Mouse (Mus musculus) CD4-positive helper T cell, adult 2 months (primary cell): ENCODE results near the gene Tecr.
A peak's percentile ranks its signal among the peaks of the same experiment; 100 is the strongest.
"Not testable (repeated sequence)": the region's sequence is repeated elsewhere in the genome, so short reads cannot be mapped to it uniquely, and the experiment has no call there.

Experiments used
- DNase-seq: peaks from one replicate; pipeline ENCODE4 v3.0.0-alpha.2; 2012; ENCODE audit warnings: low read depth, missing footprints, low spot score

Tecr gene

DNA sequence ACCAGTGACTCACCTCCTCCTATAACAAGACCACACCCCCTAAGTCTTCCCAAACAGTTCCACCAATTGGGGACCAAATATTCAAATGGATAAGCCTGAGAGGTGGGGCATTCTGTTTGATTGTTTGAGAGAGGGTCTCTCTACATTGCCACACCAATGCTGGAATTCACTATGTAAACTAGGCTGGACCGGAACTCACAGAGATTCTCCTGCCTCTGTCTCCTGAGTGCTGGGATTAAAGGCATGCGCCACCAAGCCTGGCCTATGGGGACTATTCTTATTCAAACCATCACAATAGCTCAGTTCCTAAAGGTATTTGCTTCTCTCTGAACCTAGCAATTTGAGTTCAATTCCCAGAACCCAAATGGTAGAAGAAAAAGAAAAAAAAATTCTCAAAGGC lies 10.8 kb upstream of the Tecr start:
- DNase-seq: no peak

DNA sequence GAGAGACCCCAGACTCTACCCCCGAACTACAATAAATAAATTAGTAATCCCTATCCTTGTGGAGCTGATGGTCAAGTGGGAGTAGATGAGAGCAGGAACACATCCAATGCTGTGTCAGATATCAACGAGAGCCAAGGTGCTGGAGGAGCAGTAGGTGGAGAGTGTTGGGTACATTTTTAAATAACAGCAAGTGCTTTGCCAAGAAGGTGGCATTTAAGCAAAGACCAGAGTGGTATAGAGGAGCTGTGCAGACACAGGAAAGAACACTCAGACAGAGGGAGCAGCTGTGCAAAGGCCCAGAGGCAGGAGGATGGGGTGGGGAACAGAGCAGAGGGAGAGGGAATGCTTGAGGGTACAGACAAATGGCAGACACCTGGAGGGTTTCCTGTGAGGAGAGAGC lies 9.3 kb upstream of the Tecr start:
- DNase-seq: no peak

GRCm38 (mm10) chr8:83616625-83617024 lies 8.9 kb upstream of the Tecr start:
- no peak for DNase-seq

- no peak for DNase-seq
Observed at GRCm38 (mm10) chr8:83613695-83614094, 5.9 kb upstream of the Tecr start.

DNA sequence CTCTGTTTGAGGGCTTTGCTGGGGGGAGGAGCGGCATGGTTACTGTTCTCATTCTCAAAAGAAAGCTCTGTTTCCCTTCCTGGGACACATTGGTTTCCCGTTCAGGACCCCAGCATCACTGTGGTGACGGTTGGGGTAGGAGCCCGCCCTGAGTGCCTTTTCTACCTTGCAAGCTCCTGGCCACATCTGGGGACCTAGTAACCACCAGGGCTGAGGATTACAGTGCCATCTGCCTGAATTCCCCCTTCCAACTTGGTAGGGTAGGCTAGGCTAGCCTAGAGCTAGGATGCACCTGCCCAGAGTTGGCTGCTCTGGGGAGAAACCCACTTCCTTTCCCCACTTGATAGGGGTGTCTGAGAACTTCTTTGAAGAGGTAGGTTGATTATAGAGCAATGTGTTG lies 4.2 kb upstream of the Tecr start:
- DNase-seq: peak; percentile 64

DNA sequence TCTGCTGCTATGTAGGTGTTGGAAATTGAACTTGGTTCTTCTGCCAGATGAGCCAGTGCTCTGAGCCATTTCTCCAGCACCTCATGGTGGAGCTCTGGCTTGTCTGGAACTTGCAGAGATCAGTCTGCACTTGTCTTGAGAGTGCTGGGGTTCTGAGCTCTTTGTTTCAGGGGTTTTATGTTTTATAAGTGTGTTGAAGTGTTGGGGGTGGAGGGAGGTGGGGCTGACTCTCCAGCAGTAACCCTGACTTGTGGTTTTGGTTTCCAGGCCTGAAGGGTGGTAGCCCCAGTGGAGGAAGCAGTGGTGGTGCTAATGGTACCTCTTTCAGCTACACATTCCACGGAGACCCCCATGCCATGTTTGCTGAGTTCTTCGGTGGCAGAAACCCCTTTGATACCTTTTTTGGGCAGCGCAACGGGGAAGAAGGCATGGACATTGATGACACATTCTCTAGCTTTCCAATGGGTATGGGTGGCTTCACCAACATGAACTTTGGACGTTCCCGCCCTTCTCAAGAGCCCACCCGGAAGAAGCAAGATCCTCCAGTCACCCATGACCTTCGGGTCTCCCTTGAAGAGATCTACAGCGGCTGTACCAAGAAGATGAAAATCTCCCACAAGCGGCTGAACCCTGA lies 1.9 kb upstream of the Tecr start:
- peak; percentile 47 for DNase-seq

DNA sequence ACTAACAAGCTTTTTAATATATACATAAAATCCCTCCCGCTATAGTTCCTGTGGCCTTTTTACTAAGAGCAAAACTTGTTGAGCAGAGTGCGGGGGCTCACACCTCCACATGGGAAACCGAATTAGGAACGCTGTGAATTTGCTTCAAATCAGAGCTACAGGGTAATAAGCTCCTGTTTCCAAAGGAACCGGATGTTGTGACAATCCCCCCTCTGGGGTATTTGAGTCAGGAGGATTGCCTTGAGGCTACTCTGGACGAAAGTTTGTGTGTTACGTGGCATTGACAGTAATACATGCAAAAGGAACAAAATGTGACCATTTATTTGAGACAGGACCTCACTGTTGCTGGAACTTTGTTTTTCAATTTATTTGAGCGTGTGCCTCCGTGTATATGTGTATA lies 1.3 kb upstream of the Tecr start:
- no peak for DNase-seq

- peak; percentile 91 for DNase-seq
Observed at GRCm38 (mm10) chr8:83608398-83608829, 643 bp upstream of the Tecr start.

DNA sequence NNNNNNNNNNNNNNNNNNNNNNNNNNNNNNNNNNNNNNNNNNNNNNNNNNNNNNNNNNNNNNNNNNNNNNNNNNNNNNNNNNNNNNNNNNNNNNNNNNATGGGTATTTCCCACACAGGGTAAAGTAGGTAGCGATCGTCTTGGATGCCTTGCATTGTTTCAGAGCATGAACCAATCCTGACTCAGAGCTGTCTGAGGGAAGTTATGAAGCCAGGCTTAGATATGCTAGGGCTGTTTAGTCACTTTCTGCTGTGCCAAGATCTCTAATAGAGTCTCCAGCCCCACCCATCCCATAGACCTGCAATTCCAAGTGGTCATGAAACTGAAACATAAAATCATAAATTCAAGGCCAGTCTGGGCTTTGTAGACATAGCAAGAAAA lies 5.1 kb downstream of the Tecr start:
- no peak for DNase-seq

- no peak for DNase-seq
Observed at GRCm38 (mm10) chr8:83599814-83600213, 8.0 kb downstream of the Tecr start.

DNA sequence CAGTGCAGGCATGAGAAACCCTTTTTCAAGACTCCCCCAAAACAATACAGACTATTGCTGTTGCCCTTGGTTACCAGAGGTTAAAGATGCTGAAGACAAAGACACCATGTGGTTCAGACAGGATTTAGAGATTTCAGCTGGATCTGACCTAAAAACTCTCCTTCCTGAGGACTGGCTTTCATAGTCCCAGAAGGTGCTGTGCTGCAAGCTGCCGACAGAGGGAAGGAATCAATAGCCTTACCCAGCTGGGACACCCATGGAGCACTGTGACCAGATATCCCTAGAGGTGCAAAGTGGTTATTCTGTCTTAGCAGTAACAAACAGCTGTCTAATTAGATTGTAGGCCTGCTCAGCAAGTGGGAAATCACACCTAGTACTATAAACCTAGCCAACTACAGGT lies 9.6 kb downstream of the Tecr start:
- no peak for DNase-seq

DNA sequence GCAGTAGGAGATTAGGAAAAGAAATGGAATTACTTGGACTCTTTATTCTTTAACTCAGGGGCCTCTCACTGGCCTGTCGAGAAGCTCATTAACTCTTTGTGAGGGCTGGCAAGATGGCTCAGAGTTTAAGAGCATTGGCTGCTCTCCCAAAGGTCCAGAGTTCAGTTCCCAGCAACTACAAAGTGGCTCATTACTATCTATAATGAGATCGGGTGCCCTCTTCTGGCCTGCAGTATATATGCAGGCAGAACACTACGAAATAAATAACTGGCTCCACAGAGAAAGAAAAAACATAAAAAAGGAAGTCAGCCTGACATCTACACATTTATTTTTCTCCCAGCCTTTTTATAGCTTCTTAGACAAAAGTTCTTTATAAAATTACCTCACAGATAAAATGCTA lies 11.4 kb downstream of the Tecr start:
- peak; percentile 67 for DNase-seq

GRCm38 (mm10) chr8:83595050-83595345 lies 12.8 kb downstream of the Tecr start:
- DNase-seq: not testable (repeated sequence)

DNA sequence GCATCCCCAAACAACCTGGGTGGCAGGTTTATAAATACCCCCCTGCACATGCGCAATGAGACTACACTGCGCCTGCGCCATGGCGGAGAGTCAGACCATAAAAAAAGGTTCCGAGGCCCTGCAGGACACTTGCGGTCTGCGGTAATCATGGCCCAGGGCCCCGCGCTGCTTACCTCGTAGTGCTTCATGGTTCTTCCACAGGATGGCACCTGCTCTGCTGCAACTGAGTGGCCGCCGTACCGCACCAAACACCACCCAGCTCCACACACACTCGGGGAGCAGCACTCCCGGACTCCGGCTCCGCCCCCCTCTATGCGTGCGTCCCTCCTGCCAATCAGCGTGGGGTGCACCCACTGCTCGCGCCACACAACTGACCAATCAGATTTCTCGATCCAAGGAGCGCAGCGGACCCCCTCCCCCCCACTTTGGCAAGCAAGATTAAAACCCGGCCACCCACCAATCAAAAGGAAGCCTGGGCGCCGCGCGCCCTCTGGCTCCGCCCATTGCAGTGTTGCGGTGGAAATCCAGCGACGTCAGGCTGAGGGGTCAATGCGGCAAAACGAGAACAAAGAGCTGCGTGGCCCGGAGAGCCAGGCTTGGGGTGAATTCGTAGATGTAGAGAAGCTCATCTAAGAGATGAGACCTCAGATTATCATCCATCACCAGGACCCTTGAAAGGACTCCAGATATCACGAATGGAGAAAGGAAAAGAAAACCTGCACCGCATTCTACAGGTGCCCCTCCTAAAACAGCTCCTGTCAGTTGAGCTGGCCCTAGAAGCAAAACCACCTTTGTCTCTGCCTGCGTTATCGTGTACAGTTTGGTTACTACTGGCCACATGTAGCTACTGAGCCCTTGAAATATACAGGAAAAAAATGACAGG lies 13.4 kb downstream of the Tecr start:
- peak; percentile 99 for DNase-seq

DNA sequence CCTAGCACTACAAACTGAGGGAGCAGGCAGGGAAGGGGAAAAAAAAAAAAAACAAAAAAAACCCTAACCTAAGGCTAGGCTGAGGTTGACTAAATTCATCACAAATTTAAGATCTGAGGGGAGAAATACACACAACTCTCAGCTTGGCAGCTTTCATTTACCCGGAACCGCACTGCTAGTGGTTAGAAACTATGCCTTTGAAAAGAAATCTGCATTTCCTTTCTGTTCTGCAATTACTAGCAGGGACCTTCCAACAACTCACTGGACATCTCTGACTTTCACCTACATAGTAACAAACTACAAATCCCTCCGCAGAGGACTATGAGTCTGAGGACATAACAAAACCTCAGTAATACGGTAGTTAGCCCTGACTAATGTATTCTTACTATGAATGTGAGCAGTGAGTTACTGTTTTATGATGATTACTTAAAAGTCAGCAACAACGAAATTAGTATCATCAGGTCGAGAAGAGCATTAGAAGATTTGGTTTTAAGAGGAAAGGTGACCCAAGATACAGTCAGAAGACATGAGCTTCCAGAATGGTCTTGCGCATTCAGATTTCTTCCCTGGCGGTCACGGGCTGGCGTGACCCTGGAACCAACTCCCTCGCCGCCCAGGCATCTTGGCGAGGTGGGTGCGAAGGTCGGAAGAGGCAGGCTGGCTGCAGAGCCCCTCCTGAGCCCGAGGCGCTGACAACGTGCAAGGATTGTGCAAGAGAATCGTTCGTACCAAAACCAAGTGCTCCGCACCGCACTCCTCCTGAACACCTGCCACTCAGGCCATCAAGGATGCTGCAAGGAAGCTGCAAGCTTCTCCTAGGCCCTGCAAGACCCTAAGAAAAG lies 14.2 kb downstream of the Tecr start:
- DNase-seq: peak; percentile 65

DNA sequence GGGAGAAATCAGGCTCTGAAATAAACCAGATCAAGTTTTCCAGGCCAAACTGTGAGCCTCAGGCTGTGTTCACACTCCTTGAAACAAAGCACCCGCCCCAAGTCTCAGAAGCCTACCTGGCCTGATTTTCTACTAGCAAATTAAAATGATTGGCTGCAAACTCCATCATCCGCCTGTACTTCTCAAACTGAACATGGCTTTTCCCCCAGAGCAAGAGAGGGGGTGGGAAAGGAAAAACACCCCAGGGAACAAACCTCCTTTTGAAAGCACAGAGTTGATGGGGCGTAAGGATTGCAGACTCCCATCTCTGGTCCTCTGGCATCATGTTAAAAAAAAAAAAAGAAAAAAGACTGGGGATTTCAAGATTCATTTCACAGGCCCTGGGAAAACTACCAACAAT lies 15.1 kb downstream of the Tecr start:
- no peak for DNase-seq

- no peak for DNase-seq
Observed at GRCm38 (mm10) chr8:83590488-83591023, 17.2 kb downstream of the Tecr start.

- no peak for DNase-seq
Observed at GRCm38 (mm10) chr8:83588886-83589285, 18.9 kb downstream of the Tecr start.

DNA sequence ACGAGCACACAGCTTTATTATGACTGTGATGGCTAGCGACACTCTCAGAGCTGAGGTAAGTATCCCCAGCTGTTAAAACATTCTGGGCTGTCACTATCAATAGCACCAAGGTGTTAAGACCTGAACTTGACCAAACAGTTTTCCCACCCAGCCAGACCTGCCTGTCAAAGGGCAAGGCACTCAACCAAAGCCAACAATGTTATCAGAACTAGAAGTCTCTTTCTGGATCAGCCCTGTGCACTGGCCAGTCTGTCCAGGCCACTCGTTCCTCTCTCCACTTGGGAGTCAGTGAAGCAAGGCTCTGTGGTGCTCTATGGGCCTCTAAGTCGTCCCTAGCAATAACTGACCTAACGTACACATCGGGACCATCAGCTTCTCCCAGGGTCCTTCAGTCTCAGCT lies 20.1 kb downstream of the Tecr start:
- DNase-seq: no peak

GRCm38 (mm10) chr8:83585333-83585732 lies 22.4 kb downstream of the Tecr start:
- DNase-seq: no peak

GRCm38 (mm10) chr8:83584771-83585170 lies 23.0 kb downstream of the Tecr start:
- DNase-seq: no peak

- DNase-seq: no peak
Observed at GRCm38 (mm10) chr8:83583236-83583635, 24.5 kb downstream of the Tecr start.
